Comparison of ENCODE assay signal across 8 mouse cellular contexts in genomic region chr14:72983456-72983855, GRCm38 (mm10).
DNase-seq lines count a peak whose midpoint lies in the region; ATAC-seq and TF ChIP-seq lines count a peak whose summit lies in the region.

No protein-coding gene starts in this region.

- no peak overlapping the region for H3K9ac ChIP-seq in lung, embryonic 14.5 days

- no peaks in the 10 kb centered on the region for H3K9me3 ChIP-seq in lung, embryonic 14.5 days (ENCODE audit: low read depth, low read length)

- DNase-seq in MEL-GATA-1-ER (ENCODE audit: extremely low read depth, low read depth) = peak; percentile 26
- peak; percentile 65 to 66 for DNase-seq in cerebellum, adult 2 months
- peak; percentile 82 to 88 for DNase-seq in layer of hippocampus, adult 8-10 months (ENCODE audit: low spot score in 2 of 2)
- DNase-seq in lung, embryonic 14.5 days = peak; percentile 96
- peak; percentile 54 to 83 for DNase-seq in thymus, postnatal 10 days (ENCODE audit: low spot score in 2 of 2)

- no peak overlapping the region for H3K27ac ChIP-seq in cerebellum, adult 2 months (ENCODE audit: insufficient read depth, low read length)
- H3K27ac ChIP-seq in lung, embryonic 14.5 days (ENCODE audit: low read depth) = no peak overlapping the region
- no peak overlapping the region for H3K27ac ChIP-seq in olfactory bulb, adult 2 months (ENCODE audit: insufficient read depth, low read depth, low read length)

- 2% methylated on average over 11 of the region's 11 CpGs for WGBS in cerebellum, adult 2 months
- 3% methylated on average over 11 of the region's 11 CpGs for WGBS in lung, embryonic 14.5 days
- WGBS in olfactory bulb, adult 2 months = under 1% methylated on average over 11 of the region's 11 CpGs

- TF ChIP-seq POLR2A in cerebellum, adult 2 months (IDR thresholded peaks at IDR 0.05; ENCODE audit: borderline replicate concordance, insufficient read depth, low read length) = no peak
- no peak for TF ChIP-seq POLR2A in olfactory bulb, adult 2 months (IDR thresholded peaks at IDR 0.05; ENCODE audit: insufficient read depth, low read depth, low read length)

- H3K36me3 ChIP-seq in lung, embryonic 14.5 days (ENCODE audit: insufficient read depth) = no peaks in the 10 kb centered on the region

- peak overlapping the region; percentile 54 for H3K4me2 ChIP-seq in lung, embryonic 14.5 days

- no peaks in the 10 kb centered on the region for H3K4me1 ChIP-seq in cerebellum, adult 2 months (ENCODE audit: control insufficient read depth, insufficient read depth, low read length)
- H3K4me1 ChIP-seq in lung, embryonic 14.5 days (ENCODE audit: insufficient read depth) = no peaks in the 10 kb centered on the region; the same call in 1 of the 2 replicates
- H3K4me1 ChIP-seq in olfactory bulb, adult 2 months (ENCODE audit: control insufficient read depth, insufficient read depth, low read length) = no peaks in the 10 kb centered on the region

- ATAC-seq in frontal cortex, adult (ENCODE audit: low TSS enrichment) = peak; percentile 95
- peak; percentile 47 to 74; a peak in 2 of 4 replicates for ATAC-seq in hematopoietic stem cell, adult 5-6 weeks (replicated peaks in 1 of 2; ENCODE audit: insufficient read depth in 1 of 2, low FRiP score in 2 of 2, low TSS enrichment in 1 of 2, low read depth in 1 of 2, poor library complexity in 2 of 2, severe bottlenecking in 2 of 2)
- peak; percentile 88 for ATAC-seq in lung, embryonic 14.5 days (ENCODE audit: insufficient read depth)

- peak overlapping the region; percentile 7 for H3K4me3 ChIP-seq in cerebellum, adult 2 months (replicated peaks; ENCODE audit: insufficient read depth, low read depth, low read length)
- H3K4me3 ChIP-seq in lung, embryonic 14.5 days (ENCODE audit: low read depth, low read length) = peak overlapping the region; percentile 2; the same call in 1 of the 2 replicates
- H3K4me3 ChIP-seq in olfactory bulb, adult 2 months (ENCODE audit: insufficient read depth, low read depth, low read length) = peak overlapping the region; percentile 26

- peak; percentile 69 for TF ChIP-seq CTCF in cerebellum, adult 2 months (IDR thresholded peaks at IDR 0.05; ENCODE audit: borderline replicate concordance, insufficient read depth, low read depth, low read length)
- peak; percentile 91 for TF ChIP-seq CTCF in lung, embryonic 14.5 days (IDR thresholded peaks at IDR 0.05; ENCODE audit: low read depth)
- TF ChIP-seq CTCF in olfactory bulb, adult 2 months (IDR thresholded peaks at IDR 0.05; ENCODE audit: insufficient read depth, low read depth, low read length) = peak; percentile 71

- no peaks in the 10 kb centered on the region for H3K27me3 ChIP-seq in cerebellum, adult 2 months (ENCODE audit: control insufficient read depth, insufficient read depth, low read length)
- no peaks in the 10 kb centered on the region for H3K27me3 ChIP-seq in lung, embryonic 14.5 days (ENCODE audit: insufficient read depth, low read length)

Comparison
In these comparisons a context has a peak if more than half of its experiments do, and no peak if none do; other contexts are left out.
1. DNase-seq: peak in every context shown above with its lines; median percentile 96 in lung, embryonic 14.5 days; 85 in layer of hippocampus, adult 8-10 months; 68 in thymus, postnatal 10 days; 66 in cerebellum, adult 2 months; 26 in MEL-GATA-1-ER.